Mouse (Mus musculus) lung, embryonic 16.5 days (tissue): Measurements from ENCODE around the gene Efna1. TPM values are rescaled to one million over a fixed set of nuclear protein-coding genes. Genes with fewer than 3 reads are reported as not detected.

ENCODE experiments used
- ATAC-seq: fragments of 200-750 bp; cut with Nextera tagmentation; 2 replicates; pipeline ENCODE4 v1.8.0; 2017; ENCODE audit warnings: low read depth, mild to moderate bottlenecking, moderate library complexity
- H3K27ac ChIP-seq: fragments of 300-500 bp; sonication (generic); 2 replicates; pipeline ENCODE4 v1.5.1; 2014; ENCODE audit warnings: mild to moderate bottlenecking, control low read depth, low read length
- H3K27me3 ChIP-seq: fragments of 300-500 bp; sonication (generic); 2 replicates; pipeline ENCODE4 v1.6.1; 2014; ENCODE audit warnings: low read depth, low read length, mixed read lengths; ENCODE audit not compliant: control insufficient read depth, insufficient read depth
- H3K36me3 ChIP-seq: fragments of 300-500 bp; sonication (generic); 2 replicates; pipeline ENCODE4 v1.6.1; 2014; ENCODE audit warnings: low read length; ENCODE audit not compliant: control insufficient read depth, insufficient read depth
- H3K4me1 ChIP-seq: fragments of 300-500 bp; sonication (generic); replicated peaks from 2 replicates; pipeline ENCODE4 v1.6.1; 2014; ENCODE audit warnings: low read length, mixed read lengths; ENCODE audit not compliant: control insufficient read depth, insufficient read depth
- H3K4me2 ChIP-seq: fragments of 300-500 bp; sonication (generic); 2 replicates; pipeline ENCODE4 v1.6.1; 2014; ENCODE audit warnings: low read depth, low read length, control low read depth
- H3K4me3 ChIP-seq: fragments of 300-500 bp; sonication (generic); 2 replicates; pipeline ENCODE4 v1.5.1; 2014; ENCODE audit warnings: mild to moderate bottlenecking, low read length, control low read depth
- H3K9ac ChIP-seq: fragments of 300-500 bp; sonication (generic); 2 replicates; pipeline ENCODE4 v1.6.1; 2014; ENCODE audit warnings: low read length, control low read depth
- H3K9me3 ChIP-seq: fragments of 300-500 bp; sonication (generic); 2 replicates; pipeline ENCODE4 v1.6.1; 2016; ENCODE audit warnings: low read length; ENCODE audit not compliant: control insufficient read depth
- WGBS: fragments of 180-500 bp; shearing (Covaris S2); extraction: QIAGEN DNeasy Blood & Tissue Kit; methylation state at CpG from one replicate; pipeline ENCODE4 v1.1.7; 2014; 5-methylcytosine and 5-hydroxymethylcytosine counted together
- polyA plus RNA-seq: library from polyadenylated mRNA; unstranded; fragments of >200 nt; fragmentation: Nextera tagmentation; extraction: Ambion mirVana; gene quantifications from 2 replicates; pipeline ENCODE4 v1.2.1, GENCODE M21; 2015

The Efna1 gene
- polyA plus RNA-seq, 1 experiment from 2014 or later, result 97.2 TPM

GRCm38 (mm10) chr3:89298908-89299307, 18.0 kb upstream of the Efna1 start:
- WGBS, result 72% methylated on average over 6 of the region's 6 CpGs
- Histone ChIP-seq H3K36me3 (no peaks in the 10 kb centered on the region), H3K27ac (no peak overlapping the region), H3K9me3 (no peaks in the 10 kb centered on the region), H3K4me3 (no peak overlapping the region), H3K27me3 (no peaks in the 10 kb centered on the region), H3K4me2 (no peak overlapping the region), H3K9ac (no peak overlapping the region), H3K4me1 (peaks cover 4% of the 10 kb centered on the region; the same call in 1 of the 2 replicates)
- no peak for ATAC-seq

GRCm38 (mm10) chr3:89296761-89297396, 15.9 kb upstream of the Efna1 start:
- H3K4me2 ChIP-seq, result no peak overlapping the region
- no peaks in the 10 kb centered on the region for H3K36me3 ChIP-seq
- H3K27me3 ChIP-seq, result no peaks in the 10 kb centered on the region
- no peak for ATAC-seq
- H3K4me1 ChIP-seq, result peaks cover 4% of the 10 kb centered on the region; the same call in 1 of the 2 replicates
- no peak overlapping the region for H3K9ac ChIP-seq
- no peak overlapping the region for H3K27ac ChIP-seq
- no peaks in the 10 kb centered on the region for H3K9me3 ChIP-seq
- WGBS, result 65% methylated on average over 11 of the region's 11 CpGs
- no peak overlapping the region for H3K4me3 ChIP-seq

DNA sequence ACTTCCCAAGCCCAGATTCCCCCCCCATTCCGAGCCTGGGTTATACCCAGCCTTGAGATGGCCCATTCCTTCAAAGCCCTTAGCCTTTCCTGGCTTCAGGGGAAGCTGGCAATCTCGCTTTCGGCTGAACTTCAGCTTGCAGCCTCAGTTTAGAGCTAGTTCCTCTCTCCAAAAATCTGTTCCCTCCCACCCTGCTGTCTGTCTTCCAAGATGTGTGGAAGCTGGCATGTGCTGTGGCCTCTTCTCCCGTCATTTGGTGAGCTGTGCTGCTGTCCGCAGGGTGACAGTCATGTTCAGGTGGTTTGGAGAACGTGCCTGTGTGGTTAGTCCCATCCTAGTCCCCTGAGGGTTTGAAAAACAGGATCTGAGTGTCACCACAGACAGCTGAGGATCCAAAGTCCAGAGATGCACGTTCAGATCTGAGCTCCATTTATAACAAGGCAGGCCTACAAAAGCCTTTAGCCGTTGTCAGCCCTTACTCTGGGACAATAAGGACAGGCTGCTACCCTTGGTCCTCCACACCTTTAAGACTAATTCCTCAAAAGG, 14.8 kb upstream of the Efna1 start:
- Histone ChIP-seq H3K36me3 (no peaks in the 10 kb centered on the region), H3K9ac (no peak overlapping the region), H3K27me3 (no peaks in the 10 kb centered on the region), H3K4me2 (no peak overlapping the region), H3K9me3 (no peaks in the 10 kb centered on the region), H3K27ac (no peak overlapping the region), H3K4me1 (peaks cover 4% of the 10 kb centered on the region; the same call in 1 of the 2 replicates), H3K4me3 (no peak overlapping the region)
- no peak for ATAC-seq
- WGBS, result 81% methylated on average over 8 of the region's 8 CpGs

GRCm38 (mm10) chr3:89294195-89294594, 13.3 kb upstream of the Efna1 start:
- no peaks in the 10 kb centered on the region for H3K36me3 ChIP-seq
- no peak overlapping the region for H3K4me2 ChIP-seq
- H3K27ac ChIP-seq, result no peak overlapping the region
- WGBS, result 75% methylated on average over 5 of the region's 5 CpGs
- ATAC-seq, result no peak
- H3K9ac ChIP-seq, result no peak overlapping the region
- no peaks in the 10 kb centered on the region; the same call in 1 of the 2 replicates for H3K4me1 ChIP-seq
- H3K9me3 ChIP-seq, result no peaks in the 10 kb centered on the region
- no peaks in the 10 kb centered on the region for H3K27me3 ChIP-seq
- H3K4me3 ChIP-seq, result no peak overlapping the region

GRCm38 (mm10) chr3:89293247-89293918, 12.4 kb upstream of the Efna1 start:
- no peaks in the 10 kb centered on the region; the same call in 1 of the 2 replicates for H3K4me1 ChIP-seq
- no peak for ATAC-seq
- no peak overlapping the region for H3K4me2 ChIP-seq
- no peak overlapping the region for H3K27ac ChIP-seq
- H3K36me3 ChIP-seq, result no peaks in the 10 kb centered on the region
- no peak overlapping the region for H3K4me3 ChIP-seq
- no peaks in the 10 kb centered on the region for H3K9me3 ChIP-seq
- H3K27me3 ChIP-seq, result no peaks in the 10 kb centered on the region
- H3K9ac ChIP-seq, result no peak overlapping the region
- 83% methylated on average over 11 of the region's 11 CpGs for WGBS

DNA sequence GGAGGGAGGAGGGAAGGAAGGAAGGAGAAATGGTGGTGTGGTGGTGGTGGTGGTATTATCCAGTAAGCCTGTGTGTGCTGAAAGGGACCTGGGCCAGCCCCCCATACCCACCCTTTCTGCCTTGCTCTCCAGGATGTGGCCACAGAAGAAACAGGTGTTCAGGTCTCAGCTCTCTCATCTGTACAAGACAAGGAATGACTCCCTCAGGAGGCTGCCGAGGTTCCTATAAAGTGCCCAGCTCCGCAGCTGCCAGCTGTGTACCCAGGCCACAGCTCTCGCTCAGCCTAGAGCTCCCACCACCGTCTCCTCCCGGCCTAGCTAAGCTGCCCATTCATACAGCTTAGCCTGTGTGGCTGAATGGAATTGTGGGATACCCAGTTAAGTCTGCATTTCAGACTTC, 11.4 kb upstream of the Efna1 start:
- no peaks in the 10 kb centered on the region for H3K9me3 ChIP-seq
- no peak overlapping the region for H3K4me3 ChIP-seq
- ATAC-seq, result no peak
- no peaks in the 10 kb centered on the region for H3K27me3 ChIP-seq
- H3K36me3 ChIP-seq, result no peaks in the 10 kb centered on the region
- H3K4me2 ChIP-seq, result no peak overlapping the region
- no peak overlapping the region for H3K27ac ChIP-seq
- 64% methylated on average over 5 of the region's 5 CpGs for WGBS
- H3K4me1 ChIP-seq, result no peaks in the 10 kb centered on the region; the same call in 1 of the 2 replicates
- H3K9ac ChIP-seq, result no peak overlapping the region

GRCm38 (mm10) chr3:89291874-89292273, 10.9 kb upstream of the Efna1 start:
- H3K4me1 ChIP-seq, result no peaks in the 10 kb centered on the region; the same call in 1 of the 2 replicates
- no peaks in the 10 kb centered on the region for H3K9me3 ChIP-seq
- 48% methylated on average over 10 of the region's 10 CpGs for WGBS
- ATAC-seq, result no peak
- H3K27me3 ChIP-seq, result no peaks in the 10 kb centered on the region
- no peak overlapping the region for H3K9ac ChIP-seq
- H3K4me3 ChIP-seq, result no peak overlapping the region
- H3K4me2 ChIP-seq, result no peak overlapping the region
- no peaks in the 10 kb centered on the region for H3K36me3 ChIP-seq
- no peak overlapping the region for H3K27ac ChIP-seq

- ATAC-seq, result no peak
- Histone ChIP-seq H3K9ac (no peak overlapping the region), H3K4me3 (no peak overlapping the region), H3K27me3 (no peaks in the 10 kb centered on the region), H3K4me1 (no peaks in the 10 kb centered on the region; the same call in none of the 2 replicates), H3K36me3 (no peaks in the 10 kb centered on the region), H3K9me3 (no peaks in the 10 kb centered on the region), H3K27ac (no peak overlapping the region), H3K4me2 (no peak overlapping the region)
- WGBS, result 18% methylated on average over 7 of the region's 7 CpGs
Measured at GRCm38 (mm10) chr3:89288503-89288928, 7.6 kb upstream of the Efna1 start.

GRCm38 (mm10) chr3:89287286-89287685, 6.3 kb upstream of the Efna1 start:
- ATAC-seq, result no peak
- H3K4me1 ChIP-seq, result no peaks in the 10 kb centered on the region; the same call in none of the 2 replicates
- peak overlapping the region; percentile 6 for H3K27ac ChIP-seq
- no peaks in the 10 kb centered on the region for H3K9me3 ChIP-seq
- H3K4me3 ChIP-seq, result no peak overlapping the region
- H3K36me3 ChIP-seq, result no peaks in the 10 kb centered on the region
- WGBS, result 46% methylated on average over 5 of the region's 5 CpGs
- no peaks in the 10 kb centered on the region for H3K27me3 ChIP-seq
- H3K9ac ChIP-seq, result no peak overlapping the region
- no peak overlapping the region for H3K4me2 ChIP-seq
